Mouse (Mus musculus) frontal cortex, postnatal 36 days (tissue): ENCODE results near the gene Mmrn2.
"Not testable (repeated sequence)": the region's sequence is repeated elsewhere in the genome, so short reads cannot be mapped to it uniquely, and the experiment has no call there.

ENCODE experiments used
- DNase-seq, 2 experiments: peaks; one replicate each; pipeline ENCODE4 v3.0.0; 2022; ENCODE audit warnings: low spot score in 2 of 2

Mmrn2 gene

GRCm38 (mm10) chr14:34402871-34403270 lies 27.6 kb downstream of the Mmrn2 start:
- DNase-seq, result no peak

GRCm38 (mm10) chr14:34403424-34403823 lies 28.2 kb downstream of the Mmrn2 start:
- no peak for DNase-seq

- no peak for DNase-seq
Measured at GRCm38 (mm10) chr14:34410716-34411115, 35.5 kb downstream of the Mmrn2 start.

GRCm38 (mm10) chr14:34412164-34412896 lies 37.1 kb downstream of the Mmrn2 start:
- no peak for DNase-seq

- not testable (repeated sequence) for DNase-seq
Measured at GRCm38 (mm10) chr14:34416946-34417345, 41.7 kb downstream of the Mmrn2 start.

GRCm38 (mm10) chr14:34417501-34417900 lies 42.2 kb downstream of the Mmrn2 start:
- no peak for DNase-seq

- no peak for DNase-seq
Measured at GRCm38 (mm10) chr14:34421078-34421477, 45.8 kb downstream of the Mmrn2 start.

- no peak for DNase-seq
Measured at GRCm38 (mm10) chr14:34428274-34428673, 53.0 kb downstream of the Mmrn2 start.

GRCm38 (mm10) chr14:34429069-34429468 lies 53.8 kb downstream of the Mmrn2 start:
- no peak for DNase-seq

GRCm38 (mm10) chr14:34440526-34441066 lies 65.3 kb downstream of the Mmrn2 start:
- no peak for DNase-seq

GRCm38 (mm10) chr14:34442531-34442930 lies 67.3 kb downstream of the Mmrn2 start:
- DNase-seq, result no peak

GRCm38 (mm10) chr14:34444368-34444767 lies 69.1 kb downstream of the Mmrn2 start:
- DNase-seq, result no peak

GRCm38 (mm10) chr14:34444924-34445323 lies 69.7 kb downstream of the Mmrn2 start:
- no peak for DNase-seq

GRCm38 (mm10) chr14:34445348-34445747 lies 70.1 kb downstream of the Mmrn2 start:
- no peak for DNase-seq

- DNase-seq, result no peak
Measured at GRCm38 (mm10) chr14:34446624-34447023, 71.4 kb downstream of the Mmrn2 start.

- no peak for DNase-seq
Measured at GRCm38 (mm10) chr14:34447659-34448058, 72.4 kb downstream of the Mmrn2 start.

- no peak for DNase-seq
Measured at GRCm38 (mm10) chr14:34448398-34448797, 73.1 kb downstream of the Mmrn2 start.

- no peak for DNase-seq
Measured at GRCm38 (mm10) chr14:34449807-34450206, 74.5 kb downstream of the Mmrn2 start.

- no peak for DNase-seq
Measured at GRCm38 (mm10) chr14:34450451-34450850, 75.2 kb downstream of the Mmrn2 start.

GRCm38 (mm10) chr14:34451872-34452271 lies 76.6 kb downstream of the Mmrn2 start:
- DNase-seq, result no peak

- DNase-seq, result no peak
Measured at GRCm38 (mm10) chr14:34453648-34454047, 78.4 kb downstream of the Mmrn2 start.
